Mouse (Mus musculus) small intestine, adult 2 months (tissue): Measurements from ENCODE around the gene Rdh16f2.

Experiments
- CTCF ChIP-seq: fragments of 200-500 bp; IDR thresholded peaks from 2 replicates; pipeline ENCODE4 v1.5.1; 2012; ENCODE audit warnings: low read depth, mild to moderate bottlenecking, control low read depth, inconsistent platforms, low read length, moderate library complexity, mixed read lengths; ENCODE audit not compliant: insufficient replicate concordance, insufficient read length; ENCODE audit errors: extremely low read depth
- POLR2A ChIP-seq: fragments of 200-500 bp; IDR thresholded peaks from 2 replicates; pipeline ENCODE4 v1.6.1; 2012; ENCODE audit warnings: low read depth, mild to moderate bottlenecking, control low read depth, inconsistent platforms, low read length, moderate library complexity

GRCm38 (mm10) chr10:127906138-127906537, 39.9 kb downstream of the Rdh16f2 start:
- TF ChIP-seq POLR2A (no peak), CTCF (no peak)
